Mouse (Mus musculus): ENCODE results near the gene Tlk1.

GRCm38 (mm10) chr2:70844694-70845395 lies 19.3 kb upstream of the Tlk1 start:
- TF ChIP-seq POLR2A (IDR thresholded peaks at IDR 0.05; ENCODE audit: control insufficient read depth, low read depth, low read length) = no peak
- no peak for TF ChIP-seq CTCF (IDR thresholded peaks at IDR 0.05; ENCODE audit: control insufficient read depth, insufficient read depth, insufficient replicate concordance, low read depth, low read length)
